Mouse (Mus musculus): ENCODE measurements around the gene Epb42.
A peak's percentile ranks its signal among the peaks of the same experiment; 100 is the strongest.
"Not testable (repeated sequence)": the region's sequence is repeated elsewhere in the genome, so short reads cannot be mapped to it uniquely, and the experiment has no call there.

The Epb42 gene

DNA sequence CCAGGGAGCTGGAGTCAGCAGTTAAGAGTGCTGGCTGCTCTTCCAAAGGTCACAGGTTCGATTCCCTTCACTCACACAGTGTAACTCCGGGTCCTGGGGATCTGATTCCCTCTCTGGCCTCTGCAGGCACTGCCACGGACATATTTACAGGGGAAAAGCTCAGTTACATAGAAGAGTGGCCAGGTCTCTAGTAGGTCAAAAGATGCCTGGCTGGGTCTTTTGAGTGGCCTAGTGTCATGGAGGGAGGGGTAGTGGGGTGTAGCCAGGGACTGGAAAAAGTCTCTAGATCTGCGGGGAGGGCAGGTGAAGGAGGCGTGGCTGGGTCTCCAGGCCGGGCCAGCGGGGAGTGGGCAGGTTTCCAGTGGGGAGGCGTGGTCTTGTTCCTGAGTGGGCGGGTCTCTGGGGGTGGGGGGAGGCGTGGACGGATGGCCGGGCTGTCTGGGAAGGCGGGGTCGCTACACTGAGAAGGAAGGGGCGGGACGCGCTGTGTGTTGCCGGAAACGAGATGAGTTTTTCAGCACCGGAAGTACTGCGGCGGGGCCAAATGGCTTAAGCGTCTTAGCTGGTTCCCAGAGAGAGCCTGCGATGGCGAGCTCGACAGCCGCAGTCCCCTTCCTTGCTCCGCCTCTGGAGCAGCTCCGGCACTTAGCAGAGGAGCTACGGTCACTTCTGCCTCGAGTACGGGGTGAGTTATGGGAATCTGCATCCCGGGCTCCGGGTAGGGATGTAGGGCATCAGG lies 28.8 kb downstream of the Epb42 start, which contains the start of gene Ccndbp1:
Ccndbp1 (plus strand) TSS at position 479 of the 739 bp plus-strand sequence.
- peak; percentile 83 to 94 for DNase-seq (ENCODE audit: low spot score in 2 of 2)

DNA sequence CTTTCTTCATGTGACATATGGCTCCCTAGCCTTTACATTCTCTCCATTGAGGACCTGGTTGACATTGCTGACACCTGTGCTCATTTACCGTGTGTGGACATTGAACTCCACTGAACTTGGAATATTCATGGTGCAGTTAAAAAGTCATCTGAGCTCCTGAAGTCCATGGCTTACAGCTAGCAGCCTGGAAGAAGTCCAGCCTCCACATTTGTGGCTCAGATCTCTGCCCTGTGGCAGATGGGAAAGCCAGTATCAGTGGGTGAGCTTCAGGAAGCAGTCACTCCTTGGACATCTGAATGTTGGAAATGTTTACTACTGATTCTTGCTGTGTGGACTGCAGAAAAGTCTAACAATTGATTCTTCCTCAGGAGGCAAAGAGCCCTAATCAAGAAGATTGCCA lies 29.9 kb downstream of the Epb42 start:
- DNase-seq (ENCODE audit: low spot score in 2 of 2): no peak

- DNase-seq (ENCODE audit: low spot score in 2 of 2): no peak
These were observed 32.7 kb downstream of the Epb42 start for GRCm38 (mm10) chr2:121004018-121004811.

DNA sequence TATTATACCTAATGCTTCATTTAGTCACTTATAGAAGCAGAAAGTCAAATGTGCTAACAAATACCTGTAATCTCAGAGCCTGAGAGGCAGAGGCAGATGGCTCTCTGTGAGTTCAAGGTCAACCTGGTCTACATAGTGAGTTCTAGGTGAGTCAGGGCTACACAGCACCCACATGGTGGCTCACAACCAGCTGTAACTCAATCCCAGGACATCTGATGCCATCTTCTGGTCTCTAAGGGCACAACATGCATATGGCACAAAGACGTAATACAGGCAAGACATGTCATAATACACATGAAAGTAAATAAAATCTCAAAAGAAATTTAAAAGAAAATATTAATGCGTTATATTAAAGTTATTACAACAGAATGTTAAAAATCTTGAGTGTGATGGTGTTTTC lies 33.3 kb downstream of the Epb42 start:
- no peak for DNase-seq (ENCODE audit: low spot score in 2 of 2)

DNA sequence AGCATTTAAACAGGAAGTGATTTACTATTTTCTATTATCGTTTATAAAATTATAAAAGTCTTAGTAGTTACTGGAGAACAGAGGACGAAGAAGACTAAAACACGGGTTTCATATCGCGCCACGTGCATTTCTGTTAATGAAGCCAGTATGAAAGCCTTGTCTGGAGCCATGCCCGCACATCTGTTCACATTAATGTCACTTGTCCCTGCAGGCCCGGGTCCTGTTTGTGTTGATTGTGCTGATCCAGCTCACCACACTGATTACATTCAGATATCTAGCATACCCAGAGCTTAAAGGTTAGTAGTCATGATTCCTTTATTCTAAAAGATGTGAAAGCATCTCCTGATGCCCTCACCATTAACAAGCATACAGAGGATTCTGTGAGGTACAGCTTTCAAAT lies 38.0 kb downstream of the Epb42 start:
- DNase-seq (ENCODE audit: low spot score in 2 of 2): no peak

DNA sequence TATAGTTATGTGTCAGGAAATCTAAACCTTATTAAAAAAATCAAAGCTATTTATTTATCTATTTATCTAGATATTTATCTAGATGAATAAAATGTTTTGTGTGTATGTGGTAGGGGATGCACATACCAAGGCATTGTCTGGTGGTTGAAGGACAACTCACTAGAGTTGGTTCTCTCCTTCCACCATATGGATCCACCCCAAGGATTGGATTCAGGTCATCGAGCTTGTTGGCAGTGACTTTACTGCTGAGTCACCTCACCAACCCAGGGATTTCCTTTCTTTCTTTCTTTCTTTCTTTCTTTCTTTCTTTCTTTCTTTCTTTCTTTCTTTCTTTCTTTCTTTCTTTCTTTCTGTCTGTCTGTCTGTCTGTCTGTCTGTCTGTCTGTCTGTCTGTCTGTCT lies 40.3 kb downstream of the Epb42 start:
- not testable (repeated sequence) for DNase-seq (ENCODE audit: low spot score in 2 of 2)

- no peak for DNase-seq (ENCODE audit: low spot score in 2 of 2)
These were observed 45.7 kb downstream of the Epb42 start for GRCm38 (mm10) chr2:120991196-120991595.

DNA sequence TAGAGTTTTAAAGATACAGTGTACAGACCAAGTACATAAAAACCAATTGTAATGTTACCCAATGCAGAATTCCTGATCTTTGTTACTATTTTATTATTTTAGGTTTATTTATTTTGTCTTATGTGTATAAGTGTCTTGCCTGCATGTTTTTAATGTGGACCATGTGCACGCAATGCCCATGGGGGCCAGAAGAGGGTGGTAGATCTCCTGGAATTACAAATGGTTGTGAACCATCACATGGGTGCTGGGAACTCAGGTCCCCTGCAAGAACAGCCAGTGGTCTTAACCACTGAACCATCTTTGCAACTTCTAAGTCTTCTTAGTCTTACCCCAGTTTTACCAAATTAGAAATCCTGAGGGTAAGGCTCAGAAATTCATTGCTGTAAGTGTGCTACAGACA lies 51.6 kb downstream of the Epb42 start:
- DNase-seq (ENCODE audit: low spot score in 2 of 2): no peak

- DNase-seq (ENCODE audit: low spot score in 2 of 2): no peak
These were observed 53.3 kb downstream of the Epb42 start for GRCm38 (mm10) chr2:120983611-120984010.

DNA sequence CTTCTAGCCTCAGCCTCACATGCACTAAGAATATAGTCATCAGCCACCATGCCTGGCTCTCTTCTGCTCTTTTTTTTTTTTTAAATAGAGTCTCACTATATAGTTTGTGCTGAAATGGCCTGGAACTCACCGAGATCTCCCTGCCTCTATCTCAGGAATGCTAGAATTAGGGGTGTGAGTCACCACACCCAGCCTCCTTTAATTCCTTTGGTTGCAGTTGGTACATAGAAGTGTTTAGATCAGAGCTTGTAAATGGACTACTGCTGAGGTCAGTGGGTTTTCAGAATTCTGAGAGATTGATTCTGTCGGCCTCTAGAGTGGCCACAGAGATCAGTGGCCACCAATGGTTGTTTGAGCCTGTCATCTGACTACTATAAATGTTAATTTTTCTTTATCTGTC lies 56.0 kb downstream of the Epb42 start:
- DNase-seq (ENCODE audit: low spot score in 2 of 2): no peak

DNA sequence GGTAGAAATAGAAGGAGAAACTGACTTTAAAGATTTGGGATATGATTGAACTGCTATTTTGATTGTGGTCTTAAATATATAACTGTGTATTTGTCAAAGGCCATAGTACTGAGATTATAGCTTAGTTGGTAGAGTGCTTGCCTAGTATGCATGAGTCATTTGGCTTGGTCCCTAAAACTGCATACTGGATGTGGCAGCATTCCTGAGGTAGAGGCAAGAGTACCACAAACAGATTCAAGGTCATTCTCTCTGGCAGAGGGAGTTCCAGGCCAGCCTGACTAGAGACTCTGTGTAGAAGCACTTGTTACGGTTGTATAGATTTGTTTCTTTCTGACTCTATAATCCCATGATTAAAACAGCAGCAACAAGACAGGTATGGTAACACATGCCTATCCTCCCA lies 57.1 kb downstream of the Epb42 start:
- no peak for DNase-seq (ENCODE audit: low spot score in 2 of 2)

DNA sequence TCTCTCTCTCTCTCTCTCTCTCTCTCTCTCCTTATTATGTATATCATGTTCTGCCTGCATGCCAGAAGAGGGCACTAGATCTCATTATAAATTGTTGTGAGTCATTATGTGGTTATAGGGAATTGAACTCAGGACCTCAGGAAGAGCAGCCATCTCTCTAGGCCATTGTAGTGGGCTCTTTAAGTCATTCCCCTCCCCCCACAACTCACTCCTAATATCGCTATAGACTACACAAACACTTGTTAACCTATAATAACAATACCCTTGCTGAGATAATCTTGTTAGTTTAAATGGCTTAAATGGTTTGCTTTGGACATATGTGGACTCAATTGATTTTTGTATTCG lies 58.2 kb downstream of the Epb42 start:
- no peak for DNase-seq (ENCODE audit: low spot score in 2 of 2)

- DNase-seq (ENCODE audit: low spot score in 2 of 2): no peak
These were observed 58.8 kb downstream of the Epb42 start for GRCm38 (mm10) chr2:120977926-120978692.

- DNase-seq (ENCODE audit: low spot score in 2 of 2): peak; percentile 61 to 64
These were observed 59.6 kb downstream of the Epb42 start, which contains the start of gene Tmem62 for GRCm38 (mm10) chr2:120976990-120977925. Gene Tmem62 (plus strand): TSS chr2:120977017.

GRCm38 (mm10) chr2:120976308-120976707 lies 60.6 kb downstream of the Epb42 start:
- no peak for DNase-seq (ENCODE audit: low spot score in 2 of 2)

DNA sequence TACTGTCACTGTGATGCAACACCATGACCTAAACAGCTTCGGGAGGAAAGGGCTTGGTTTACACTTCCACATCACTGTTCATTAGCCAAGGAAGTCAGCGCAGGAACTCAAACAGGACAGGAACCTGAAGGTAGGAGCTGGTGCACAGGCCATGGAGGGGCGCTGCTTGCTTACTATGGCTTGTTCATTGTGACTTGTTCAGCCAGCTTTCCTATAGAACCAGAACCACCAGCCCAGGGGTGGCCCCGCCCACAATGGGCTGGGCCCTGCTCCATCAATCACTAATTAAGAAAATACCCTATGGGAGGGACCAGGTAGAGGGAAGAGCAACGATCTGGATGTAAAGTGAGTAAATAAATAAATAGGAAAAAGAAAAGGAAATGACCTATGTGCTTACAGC lies 63.9 kb downstream of the Epb42 start:
- DNase-seq (ENCODE audit: low spot score in 2 of 2): peak in 1 of 2 experiments; percentile 11

DNA sequence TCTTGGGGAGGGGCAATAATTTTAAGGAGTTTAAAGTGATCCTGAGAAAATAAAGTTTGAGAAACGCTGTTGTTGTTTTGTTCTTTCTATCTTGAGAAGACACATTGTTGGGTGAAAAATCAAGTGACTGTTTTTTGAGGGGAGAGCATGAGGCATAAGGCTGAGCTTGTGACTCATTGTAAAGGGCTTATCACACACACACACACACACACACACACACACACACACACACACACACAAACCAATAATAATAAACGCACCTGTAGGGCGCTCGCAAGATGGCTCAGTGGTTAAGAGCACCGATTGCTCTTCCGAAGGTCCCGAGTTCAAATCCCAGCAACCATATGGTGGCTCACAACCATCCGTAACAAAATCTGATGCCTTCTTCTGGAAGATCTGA lies 64.6 kb downstream of the Epb42 start:
- DNase-seq (ENCODE audit: low spot score in 2 of 2): not testable (repeated sequence)

DNA sequence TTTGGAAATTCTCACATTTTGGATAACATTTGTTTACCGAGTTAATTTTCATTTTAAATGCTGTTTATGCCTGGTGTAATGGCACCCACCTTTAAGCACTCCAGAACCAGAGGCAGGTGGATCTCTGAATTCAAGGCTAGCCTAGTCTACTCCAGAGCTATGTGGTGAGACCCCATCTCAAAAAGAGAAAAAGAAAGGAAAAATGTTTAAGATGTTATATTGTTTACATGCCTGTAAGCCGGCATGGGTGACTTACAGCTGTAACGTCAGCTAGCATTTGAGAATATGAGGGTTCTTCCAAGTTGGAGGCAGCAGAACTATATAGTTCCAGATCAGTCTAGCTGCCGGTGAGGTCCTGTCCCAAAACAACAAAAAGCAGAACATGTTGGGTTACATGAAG lies 65.1 kb downstream of the Epb42 start:
- no peak for DNase-seq (ENCODE audit: low spot score in 2 of 2)

- DNase-seq (ENCODE audit: low spot score in 2 of 2): peak; percentile 69 to 84
These were observed 66.3 kb downstream of the Epb42 start, which contains the start of gene Ubr1 for GRCm38 (mm10) chr2:120970559-120971080. Gene Ubr1 (minus strand): TSS chr2:120970715.

- no peak for DNase-seq (ENCODE audit: low spot score in 2 of 2)
These were observed 66.8 kb downstream of the Epb42 start for GRCm38 (mm10) chr2:120970045-120970539.

Measured in urinary bladder, postnatal 36 days (tissue).